Mouse (Mus musculus): ENCODE measurements around the gene Gpr22. TPM values are rescaled to one million over a fixed set of nuclear protein-coding genes. Genes with fewer than 3 reads are reported as not detected.

Gpr22 gene
- polyA plus RNA-seq (2012; rRNA removed) = 0.14 TPM in 1 of 2 replicates, not detected in the other

GRCm38 (mm10) chr12:31713600-31713999 lies at the start of gene Gpr22:
TSS of gene Gpr22 (minus strand) at chr12:31713947.

Other genes starting within 250 kb of the Gpr22 start
- gene Cbll1, start 214.3 kb downstream of the Gpr22 start, polyA plus RNA-seq (2012; rRNA removed) = 0.87 and 2.0 TPM in 2 replicates
- 0.03 TPM in 1 of 2 replicates, not detected in the other for gene Slc26a4, start 154.0 kb downstream of the Gpr22 start, polyA plus RNA-seq (2012; rRNA removed)
- 0.18 and 0.23 TPM in 2 replicates for gene Bcap29, start 79.3 kb downstream of the Gpr22 start, polyA plus RNA-seq (2012; rRNA removed)
- gene Dus4l, start 59.1 kb downstream of the Gpr22 start, polyA plus RNA-seq (2012; rRNA removed) = 1.2 and 2.4 TPM in 2 replicates
- gene Cog5, start 59.1 kb downstream of the Gpr22 start, polyA plus RNA-seq (2012; rRNA removed) = 3.0 and 3.7 TPM in 2 replicates
- gene Hbp1, start 236.6 kb upstream of the Gpr22 start, polyA plus RNA-seq (2012; rRNA removed) = 22.1 and 23.8 TPM in 2 replicates